Mouse (Mus musculus) neural tube, embryonic 11.5 days (tissue): ENCODE data around the gene Des. TPM values are rescaled to one million over a fixed set of nuclear protein-coding genes. Genes with fewer than 3 reads are reported as not detected.
A peak's percentile ranks its signal among the peaks of the same experiment; 100 is the strongest.

Experiments used
- ATAC-seq: fragments of 200-750 bp; cut with Nextera tagmentation; 2 replicates; pipeline ENCODE4 v1.8.0; 2017; ENCODE audit warnings: moderate number of reproducible peaks, mild to moderate bottlenecking, moderate TSS enrichment, moderate library complexity; ENCODE audit not compliant: insufficient read depth, low FRiP score, low TSS enrichment
- DNase-seq: peaks from one replicate; pipeline ENCODE4 v3.0.0-alpha.2; 2015; ENCODE audit warnings: low spot score
- H3K27ac ChIP-seq: fragments of 300-500 bp; sonication (generic); 2 replicates; pipeline ENCODE4 v1.5.1; 2014; ENCODE audit warnings: low read depth, mild to moderate bottlenecking, low read length
- H3K27me3 ChIP-seq: fragments of 300-500 bp; sonication (generic); 2 replicates; pipeline ENCODE4 v1.6.1; 2014; ENCODE audit warnings: mild to moderate bottlenecking, low read length, mixed read lengths; ENCODE audit not compliant: control insufficient read depth, insufficient read depth
- H3K36me3 ChIP-seq: fragments of 300-500 bp; sonication (generic); 2 replicates; pipeline ENCODE4 v1.6.1; 2014; ENCODE audit warnings: mild to moderate bottlenecking, low read length, moderate library complexity, mixed read lengths; ENCODE audit not compliant: control insufficient read depth, insufficient read depth
- H3K4me1 ChIP-seq: fragments of 300-500 bp; sonication (generic); 2 replicates; pipeline ENCODE4 v1.6.1; 2014; ENCODE audit warnings: low read length, mixed read lengths; ENCODE audit not compliant: control insufficient read depth, insufficient read depth
- H3K4me2 ChIP-seq: fragments of 300-500 bp; sonication (generic); 2 replicates; pipeline ENCODE4 v1.6.1; 2014; ENCODE audit warnings: low read depth, mild to moderate bottlenecking, moderate library complexity
- H3K4me3 ChIP-seq: fragments of 300-500 bp; sonication (generic); 2 replicates; pipeline ENCODE4 v1.5.1; 2014; ENCODE audit warnings: low read depth, low read length
- H3K9ac ChIP-seq: fragments of 300-500 bp; sonication (generic); 2 replicates; pipeline ENCODE4 v1.6.1; 2014; ENCODE audit warnings: mild to moderate bottlenecking, low read length
- H3K9me3 ChIP-seq: fragments of 300-500 bp; sonication (generic); 2 replicates; pipeline ENCODE4 v1.6.1; 2016; ENCODE audit warnings: low read length; ENCODE audit not compliant: control insufficient read depth
- WGBS: fragments of 180-500 bp; shearing (Covaris S2); extraction: QIAGEN DNeasy Blood & Tissue Kit; methylation state at CpG from one replicate; pipeline ENCODE4 v1.1.7; 2014; 5-methylcytosine and 5-hydroxymethylcytosine counted together
- polyA plus RNA-seq: library from polyadenylated mRNA; unstranded; fragments of >200 nt; fragmentation: Nextera tagmentation; extraction: Ambion mirVana; gene quantifications from 2 replicates; pipeline ENCODE4 v1.2.1, GENCODE M21; 2014

Gene Des
- polyA plus RNA-seq, 1 experiment from 2014 or later = 15.8 TPM

DNA sequence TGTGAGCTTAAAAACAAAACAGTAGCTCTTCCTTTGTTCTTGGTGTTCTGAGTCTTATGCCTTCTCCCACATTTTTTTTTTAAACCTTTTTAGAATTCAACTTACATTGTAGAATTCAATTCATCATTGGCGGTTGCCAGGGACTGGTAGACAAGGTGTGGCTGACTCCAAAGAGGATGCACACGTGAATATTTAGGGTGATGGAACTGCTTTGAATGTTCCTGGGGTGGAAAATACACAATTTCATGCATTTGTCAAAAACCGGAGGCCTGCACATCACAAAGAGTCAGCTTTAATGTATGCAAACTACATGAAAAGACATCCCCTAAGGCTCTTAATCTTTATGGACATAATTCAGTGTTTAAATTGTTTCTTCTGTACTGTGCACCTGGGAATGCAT lies 13.1 kb downstream of the Des start:
- H3K9me3 ChIP-seq = no peaks in the 10 kb centered on the region
- H3K4me1 ChIP-seq = peaks cover 12% of the 10 kb centered on the region
- H3K4me2 ChIP-seq = no peak overlapping the region
- H3K27me3 ChIP-seq = peaks cover 12% of the 10 kb centered on the region; the same call in 1 of the 2 replicates
- H3K27ac ChIP-seq = no peak overlapping the region
- no peak overlapping the region for H3K9ac ChIP-seq
- no peak overlapping the region for H3K4me3 ChIP-seq
- no peak for ATAC-seq
- 50% methylated on average over 3 of the region's 3 CpGs for WGBS
- H3K36me3 ChIP-seq = no peaks in the 10 kb centered on the region
- no peak for DNase-seq

DNA sequence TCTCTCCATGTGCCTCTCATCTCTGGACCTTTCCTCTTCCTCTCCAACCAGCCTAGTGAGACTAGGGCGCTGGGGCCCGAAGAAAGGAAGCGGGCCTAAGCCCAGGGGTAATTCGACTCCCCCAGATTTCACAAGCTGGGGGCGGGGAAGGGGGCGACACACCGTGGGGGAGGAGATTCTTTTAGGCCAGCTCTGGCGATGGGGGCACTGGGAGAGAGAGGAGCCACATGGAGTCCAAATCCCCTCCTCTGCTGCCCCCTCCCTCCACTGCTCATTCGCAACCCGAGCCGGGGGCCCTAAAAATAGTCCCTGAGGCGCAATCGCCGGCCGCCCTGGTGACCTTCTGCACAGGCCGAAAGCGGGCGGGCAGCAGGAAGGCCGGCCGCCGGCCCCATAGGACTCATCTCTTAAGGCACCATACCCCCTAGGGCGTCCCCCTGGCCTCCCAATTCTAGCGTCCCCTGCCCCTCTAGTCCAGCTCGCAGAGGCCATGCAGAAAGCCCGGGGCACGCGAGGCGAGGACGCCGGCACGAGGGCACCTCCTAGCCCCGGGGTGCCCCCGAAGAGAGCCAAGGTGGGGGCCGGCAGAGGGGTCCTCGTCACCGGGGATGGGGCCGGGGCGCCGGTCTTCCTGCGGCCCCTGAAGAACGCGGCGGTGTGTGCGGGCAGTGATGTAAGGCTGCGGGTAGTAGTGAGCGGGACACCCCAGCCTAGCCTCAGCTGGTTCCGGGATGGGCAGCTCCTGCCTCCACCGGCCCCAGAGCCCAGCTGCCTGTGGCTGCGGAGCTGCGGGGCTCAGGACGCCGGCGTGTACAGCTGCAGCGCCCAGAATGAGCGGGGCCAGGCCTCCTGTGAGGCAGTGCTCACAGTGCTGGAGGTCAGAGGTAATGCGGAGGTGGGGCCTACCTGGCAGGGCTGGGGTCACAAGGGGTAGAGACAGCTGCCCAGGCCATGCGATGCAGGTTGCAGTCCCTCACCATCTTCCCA lies 15.1 kb downstream of the Des start, which contains the start of gene Speg:
TSS of gene Speg (plus strand) at position 348 of the 987 bp plus-strand sequence.
- DNase-seq (peak; percentile 23), ATAC-seq (no peak; the same call in 1 of the 2 replicates)
- H3K9ac ChIP-seq = peak within 1 kb of the TSS; percentile 47
- H3K27me3 ChIP-seq = peaks cover 12% of the 10 kb centered on the region; the same call in 1 of the 2 replicates
- peak within 1 kb of the TSS; percentile 51 for H3K4me2 ChIP-seq
- H3K36me3 ChIP-seq = no peaks in the 10 kb centered on the region
- H3K4me1 ChIP-seq = peaks cover 12% of the 10 kb centered on the region
- H3K27ac ChIP-seq = no peak within 1 kb of the TSS
- H3K9me3 ChIP-seq = no peaks in the 10 kb centered on the region
- WGBS = 5% methylated on average over 56 of the region's 57 CpGs
- peak within 1 kb of the TSS; percentile 8; the same call in 1 of the 2 replicates for H3K4me3 ChIP-seq

DNA sequence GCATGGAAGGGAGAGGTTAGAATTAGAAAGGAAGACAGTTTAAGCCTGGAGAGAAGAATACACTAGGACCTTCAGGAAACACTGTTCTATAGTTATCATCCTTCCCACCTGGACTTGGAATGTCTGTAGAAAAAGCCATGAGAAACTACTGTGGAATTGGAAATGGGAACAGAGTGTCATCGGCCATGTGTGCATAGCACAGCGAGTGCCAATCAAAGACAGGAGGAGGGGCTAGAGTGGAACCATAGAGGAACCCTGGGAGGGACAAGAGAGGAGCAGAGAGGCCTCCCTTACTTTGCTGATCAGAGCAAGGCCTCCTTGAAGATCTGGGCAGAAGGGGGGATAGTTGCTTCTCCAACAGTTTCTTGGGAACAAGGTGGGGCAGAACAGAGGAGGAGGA lies 19.1 kb downstream of the Des start:
- 71% methylated on average over 2 of the region's 2 CpGs for WGBS
- ATAC-seq = no peak
- Histone ChIP-seq H3K27ac (no peak overlapping the region), H3K4me2 (no peak overlapping the region), H3K36me3 (no peaks in the 10 kb centered on the region), H3K9me3 (no peaks in the 10 kb centered on the region), H3K4me3 (no peak overlapping the region), H3K9ac (no peak overlapping the region), H3K4me1 (peaks cover 15% of the 10 kb centered on the region), H3K27me3 (peaks cover 12% of the 10 kb centered on the region; the same call in 1 of the 2 replicates)
- DNase-seq = no peak

DNA sequence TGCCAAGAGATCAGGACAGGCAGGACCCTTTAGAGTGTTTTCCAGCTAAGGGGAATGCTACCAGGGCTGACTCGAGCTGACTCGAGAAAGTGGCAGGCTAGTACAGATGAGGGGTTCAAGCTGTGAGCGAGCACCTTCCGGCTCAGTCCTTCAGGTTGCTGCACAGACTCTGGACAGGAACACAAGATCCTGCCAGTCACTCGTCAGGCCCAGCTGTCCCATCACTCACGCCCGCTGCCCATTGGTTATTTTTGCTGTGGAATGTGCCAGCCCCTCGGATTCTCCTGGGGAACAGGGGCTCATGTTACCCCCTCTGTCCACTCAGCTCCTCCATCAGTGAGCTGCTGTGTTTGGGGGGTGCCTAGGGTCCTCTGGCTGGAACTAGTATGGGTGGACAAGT lies 19.8 kb downstream of the Des start:
- no peak overlapping the region for H3K4me3 ChIP-seq
- H3K4me1 ChIP-seq = peaks cover 15% of the 10 kb centered on the region
- WGBS = 70% methylated on average over 8 of the region's 8 CpGs
- peaks cover 12% of the 10 kb centered on the region; the same call in 1 of the 2 replicates for H3K27me3 ChIP-seq
- no peak overlapping the region for H3K9ac ChIP-seq
- no peak overlapping the region for H3K4me2 ChIP-seq
- H3K9me3 ChIP-seq = no peaks in the 10 kb centered on the region
- no peak for DNase-seq
- H3K27ac ChIP-seq = no peak overlapping the region
- H3K36me3 ChIP-seq = no peaks in the 10 kb centered on the region
- ATAC-seq = no peak

DNA sequence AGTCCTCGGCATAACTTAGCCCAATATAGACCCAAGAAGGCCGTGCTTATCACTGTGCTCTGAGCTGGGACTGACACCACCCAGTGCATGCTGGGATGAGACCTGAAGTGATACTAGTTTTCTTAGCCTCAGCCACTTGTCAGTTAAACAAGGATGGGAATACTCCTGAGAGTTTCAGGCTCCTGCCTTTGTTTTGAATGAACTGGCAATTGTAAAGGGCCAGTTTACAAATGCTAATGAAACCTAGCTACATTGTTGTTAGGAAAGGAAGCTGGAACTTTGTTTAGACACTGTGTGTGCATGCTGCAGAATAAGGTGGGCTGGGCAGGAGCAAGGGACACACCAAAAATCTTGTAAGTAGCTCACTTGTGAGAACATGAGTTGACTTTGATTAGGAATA lies 20.8 kb downstream of the Des start:
- Histone ChIP-seq H3K9ac (no peak overlapping the region), H3K4me2 (no peak overlapping the region), H3K27ac (no peak overlapping the region), H3K36me3 (no peaks in the 10 kb centered on the region), H3K9me3 (no peaks in the 10 kb centered on the region), H3K4me3 (no peak overlapping the region), H3K27me3 (peaks cover 6% of the 10 kb centered on the region), H3K4me1 (peaks cover 15% of the 10 kb centered on the region)
- ATAC-seq = no peak
- WGBS = 31% methylated on average over 2 of the region's 2 CpGs
- no peak for DNase-seq

DNA sequence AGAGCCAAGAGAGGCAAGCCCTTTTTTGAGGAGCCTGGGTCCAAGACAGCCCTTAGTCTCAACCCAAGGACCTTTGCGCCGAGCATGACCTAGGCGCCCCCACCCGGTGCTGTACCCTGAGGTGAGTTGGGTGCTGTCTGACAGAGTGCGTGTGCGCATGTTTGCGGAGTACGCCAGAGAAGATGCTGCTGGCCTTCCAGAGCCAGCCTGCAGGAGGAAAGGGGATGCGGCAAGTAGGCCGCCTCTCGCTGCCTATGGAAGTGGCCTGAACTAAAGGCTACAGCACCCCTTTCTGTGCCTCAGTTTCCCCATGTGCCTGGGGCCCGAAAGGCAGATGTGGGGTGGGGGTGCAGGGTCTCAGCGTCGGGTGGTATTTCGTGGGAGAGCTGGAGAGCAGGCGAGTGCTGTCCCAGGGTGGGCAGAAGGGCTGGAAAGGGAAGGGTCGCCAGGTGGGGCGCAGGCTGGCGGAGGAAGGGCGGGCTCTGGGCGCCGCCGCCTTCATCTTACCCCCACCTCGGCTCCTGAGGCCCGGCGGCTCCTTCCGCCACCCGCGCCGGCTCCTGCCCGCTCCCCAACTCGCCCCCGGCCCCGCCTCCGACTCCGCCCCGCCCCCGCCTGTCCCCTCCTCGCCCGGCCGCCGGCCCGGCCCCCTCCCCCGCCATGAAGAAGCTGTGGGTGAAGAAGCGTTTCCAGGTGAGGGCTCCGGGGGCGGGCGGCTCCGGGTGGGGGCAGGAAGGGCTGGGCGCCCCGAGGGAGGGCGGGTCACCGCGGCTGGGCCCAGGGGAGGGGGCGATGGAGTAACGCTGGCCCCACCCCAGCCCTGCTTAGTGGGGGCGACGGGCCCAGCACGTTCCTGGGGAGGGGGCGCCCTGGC lies 21.6 kb downstream of the Des start:
- ATAC-seq = peak; percentile 40; the same call in 1 of the 2 replicates

DNA sequence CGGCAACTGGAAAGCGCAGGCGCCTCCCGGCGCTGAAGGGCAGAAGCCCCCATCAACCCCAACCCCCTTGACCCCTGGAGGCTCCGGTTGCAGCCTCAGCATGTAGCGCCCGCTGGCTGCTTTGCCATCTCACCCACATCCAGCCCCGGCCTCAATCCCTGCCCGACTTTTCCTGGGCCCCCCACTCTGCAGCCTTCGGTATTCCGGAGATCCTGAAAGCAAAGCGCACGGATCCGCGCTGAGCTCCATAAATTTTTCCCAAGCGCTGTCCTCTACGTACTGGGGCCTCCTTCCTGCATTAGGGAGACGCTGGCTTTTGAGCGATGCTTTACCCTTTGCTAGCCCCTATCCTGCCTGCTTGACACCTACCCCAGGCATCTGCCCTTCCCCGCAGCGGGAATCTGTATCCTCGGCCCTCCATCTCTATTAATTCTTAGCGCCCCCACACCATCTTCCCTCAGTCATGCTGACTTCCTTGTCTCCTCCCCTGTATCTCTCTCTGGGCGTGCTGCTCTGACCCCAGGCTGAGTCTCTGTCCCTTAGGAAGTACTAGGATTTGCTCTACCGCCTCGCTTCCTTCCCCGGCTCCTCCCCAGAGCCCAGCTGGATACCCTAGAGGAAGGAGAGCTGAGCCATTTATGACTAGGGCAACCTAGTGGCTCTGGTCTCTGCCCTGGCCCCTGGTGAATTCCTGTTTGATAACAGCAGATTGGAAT lies 22.4 kb downstream of the Des start:
- Histone ChIP-seq H3K27ac (peak overlapping the region; percentile 49), H3K9ac (peak overlapping the region; percentile 73), H3K36me3 (no peaks in the 10 kb centered on the region), H3K4me1 (peaks cover 23% of the 10 kb centered on the region), H3K9me3 (no peaks in the 10 kb centered on the region), H3K4me2 (peak overlapping the region; percentile 91), H3K27me3 (peaks cover 17% of the 10 kb centered on the region), H3K4me3 (peak overlapping the region; percentile 67)
- under 1% methylated on average over 28 of the region's 28 CpGs for WGBS
- peak; percentile 43 for DNase-seq
- peak; percentile 20; the same call in 1 of the 2 replicates for ATAC-seq

More for the DNA sequence above, 21.6 kb downstream of the Des start:
- Histone ChIP-seq H3K4me2 (peak overlapping the region; percentile 91), H3K4me3 (peak overlapping the region; percentile 67), H3K9ac (peak overlapping the region; percentile 73), H3K4me1 (peaks cover 18% of the 10 kb centered on the region), H3K27ac (peak overlapping the region; percentile 49), H3K36me3 (no peaks in the 10 kb centered on the region), H3K9me3 (no peaks in the 10 kb centered on the region), H3K27me3 (peaks cover 9% of the 10 kb centered on the region)
- peak; percentile 63 for DNase-seq
- 3% methylated on average over 30 of the region's 60 CpGs for WGBS
